Mouse (Mus musculus): ENCODE measurements around the gene Supt16.

GRCm38 (mm10) chr14:52118823-52119608 lies 78.2 kb downstream of the Supt16 start:
- TF ChIP-seq POLR2A (IDR thresholded peaks at IDR 0.05; ENCODE audit: borderline replicate concordance, control insufficient read depth, low read depth, low read length) = no peak
- peak; percentile 7; the same call in 1 of the 2 replicates for TF ChIP-seq CTCF (IDR thresholded peaks at IDR 0.05; ENCODE audit: control insufficient read depth, insufficient read depth, low read length)
